Mouse (Mus musculus) bone marrow macrophage, adult 2 months (primary cell): ENCODE measurements around the gene Cfl2.

Experiments used
- CTCF ChIP-seq: IDR thresholded peaks from 2 replicates; pipeline ENCODE4 v1.5.1; 2012; ENCODE audit warnings: low read depth, mild to moderate bottlenecking, low read length, moderate library complexity
- POLR2A ChIP-seq: IDR thresholded peaks from 2 replicates; pipeline ENCODE4 v1.6.1; 2012; ENCODE audit warnings: mild to moderate bottlenecking, low read depth, low read length, borderline replicate concordance

DNA sequence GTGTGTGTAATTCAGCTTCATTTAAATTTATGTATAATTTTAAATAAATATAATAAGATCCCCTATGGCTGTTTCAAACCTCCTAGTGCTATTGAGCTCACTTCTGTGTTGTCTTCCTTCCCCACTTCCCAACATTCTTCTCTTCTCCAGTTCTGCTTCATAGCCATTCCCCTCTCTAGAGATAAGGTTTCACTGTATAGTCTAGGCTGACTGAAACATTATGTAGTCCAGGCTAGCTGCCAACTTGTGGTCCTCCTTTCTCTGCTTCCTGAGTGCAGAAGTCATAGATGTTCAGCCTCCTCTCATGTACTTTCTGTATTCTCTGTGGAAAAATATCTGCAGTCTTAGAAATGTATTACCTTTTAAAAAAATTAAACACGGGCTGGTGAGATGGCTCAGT is 15.2 kb upstream of the Cfl2 start:
- TF ChIP-seq CTCF (no peak), POLR2A (no peak)
